8 mouse cellular contexts compared by ENCODE assay signal in genomic region chr19:32466478-32466877, GRCm38 (mm10). TPM values are rescaled to one million over a fixed set of nuclear protein-coding genes. Genes with fewer than 3 reads are reported as not detected.
DNase-seq lines count a peak whose midpoint lies in the region; ATAC-seq and TF ChIP-seq lines count a peak whose summit lies in the region.

Gene Rpl9-ps6 (minus strand): TSS chr19:32466578.

- no peak for TF ChIP-seq CTCF in kidney, postnatal 0 days (IDR thresholded peaks at IDR 0.05; ENCODE audit: low read depth)

- no peak within 1 kb of the TSS for H3K27ac ChIP-seq in kidney, postnatal 0 days
- H3K27ac ChIP-seq in embryonic facial prominence, embryonic 12.5 days, result no peak within 1 kb of the TSS
- no peak within 1 kb of the TSS for H3K27ac ChIP-seq in heart, embryonic 14.5 days (replicated peaks in 1 of 2; ENCODE audit: control insufficient read depth in 1 of 2, insufficient read depth in 1 of 2, low read depth in 2 of 2, low read length in 2 of 2)
- no peak within 1 kb of the TSS for H3K27ac ChIP-seq in neural tube, embryonic 13.5 days (replicated peaks)

- ATAC-seq in kidney, postnatal 0 days (replicated peaks; ENCODE audit: low FRiP score, low read depth), result no peak
- ATAC-seq in embryonic facial prominence, embryonic 12.5 days (ENCODE audit: insufficient number of reproducible peaks, insufficient read depth, low FRiP score, low TSS enrichment), result no peak
- ATAC-seq in heart, embryonic 14.5 days (ENCODE audit: insufficient number of reproducible peaks, insufficient read depth, low FRiP score, low read depth), result no peak
- no peak for ATAC-seq in neural tube, embryonic 13.5 days (ENCODE audit: low read depth)

- H3K9ac ChIP-seq in kidney, postnatal 0 days (ENCODE audit: low read depth, low read length), result no peak within 1 kb of the TSS
- no peak within 1 kb of the TSS for H3K9ac ChIP-seq in embryonic facial prominence, embryonic 12.5 days
- H3K9ac ChIP-seq in heart, embryonic 14.5 days (ENCODE audit: low read length), result no peak within 1 kb of the TSS
- no peak within 1 kb of the TSS for H3K9ac ChIP-seq in neural tube, embryonic 13.5 days

- H3K36me3 ChIP-seq in kidney, postnatal 0 days (ENCODE audit: insufficient read depth, low read length), result no peaks in the 10 kb centered on the region
- no peaks in the 10 kb centered on the region for H3K36me3 ChIP-seq in embryonic facial prominence, embryonic 12.5 days
- H3K36me3 ChIP-seq in heart, embryonic 14.5 days (ENCODE audit: control insufficient read depth, insufficient read depth, low read length), result no peaks in the 10 kb centered on the region
- H3K36me3 ChIP-seq in neural tube, embryonic 13.5 days, result no peaks in the 10 kb centered on the region

- no peaks in the 10 kb centered on the region for H3K9me3 ChIP-seq in kidney, postnatal 0 days (replicated peaks; ENCODE audit: low read length)
- H3K9me3 ChIP-seq in embryonic facial prominence, embryonic 12.5 days, result no peaks in the 10 kb centered on the region
- no peaks in the 10 kb centered on the region for H3K9me3 ChIP-seq in heart, embryonic 14.5 days (ENCODE audit: control insufficient read depth, low read length)
- no peaks in the 10 kb centered on the region for H3K9me3 ChIP-seq in neural tube, embryonic 13.5 days

- no peak within 1 kb of the TSS for H3K4me3 ChIP-seq in kidney, postnatal 0 days (replicated peaks; ENCODE audit: low read depth, low read length)
- no peak within 1 kb of the TSS for H3K4me3 ChIP-seq in embryonic facial prominence, embryonic 12.5 days
- H3K4me3 ChIP-seq in heart, embryonic 14.5 days (ENCODE audit: control insufficient read depth in 1 of 2, insufficient read depth in 1 of 2, low read depth in 1 of 2, low read length in 2 of 2), result no peak within 1 kb of the TSS
- no peak within 1 kb of the TSS for H3K4me3 ChIP-seq in neural tube, embryonic 13.5 days

- H3K27me3 ChIP-seq in kidney, postnatal 0 days (ENCODE audit: insufficient read depth, low read length), result no peaks in the 10 kb centered on the region
- no peaks in the 10 kb centered on the region for H3K27me3 ChIP-seq in embryonic facial prominence, embryonic 12.5 days
- H3K27me3 ChIP-seq in heart, embryonic 14.5 days (ENCODE audit: control insufficient read depth, insufficient read depth, low read length), result no peaks in the 10 kb centered on the region; the same call in 1 of the 2 replicates
- no peaks in the 10 kb centered on the region for H3K27me3 ChIP-seq in neural tube, embryonic 13.5 days

- H3K4me1 ChIP-seq in kidney, postnatal 0 days (replicated peaks; ENCODE audit: insufficient read depth, low read length), result no peaks in the 10 kb centered on the region
- no peaks in the 10 kb centered on the region for H3K4me1 ChIP-seq in embryonic facial prominence, embryonic 12.5 days
- H3K4me1 ChIP-seq in heart, embryonic 14.5 days (ENCODE audit: control insufficient read depth in 2 of 2, insufficient read depth in 2 of 2, low read length in 2 of 2), result no peaks in the 10 kb centered on the region
- no peaks in the 10 kb centered on the region for H3K4me1 ChIP-seq in neural tube, embryonic 13.5 days (replicated peaks)

- H3K4me2 ChIP-seq in kidney, postnatal 0 days (ENCODE audit: low read length), result no peak within 1 kb of the TSS
- H3K4me2 ChIP-seq in embryonic facial prominence, embryonic 12.5 days (replicated peaks), result no peak within 1 kb of the TSS
- H3K4me2 ChIP-seq in heart, embryonic 14.5 days (ENCODE audit: low read length), result no peak within 1 kb of the TSS
- H3K4me2 ChIP-seq in neural tube, embryonic 13.5 days, result no peak within 1 kb of the TSS

- DNase-seq in kidney, postnatal 0 days (ENCODE audit: low spot score), result no peak
- no peak for DNase-seq in kidney, postnatal 10 days
- DNase-seq in left cerebral cortex, postnatal 14 days (ENCODE audit: low spot score in 2 of 2), result no peak
- DNase-seq in cerebellum, adult 9-11 months, result no peak
- no peak for DNase-seq in kidney, postnatal 36 days

- 84% methylated on average over 5 of the region's 6 CpGs for WGBS in kidney, postnatal 0 days
- 82% methylated on average over 6 of the region's 6 CpGs for WGBS in embryonic facial prominence, embryonic 12.5 days
- 75% methylated on average over 5 of the region's 6 CpGs for WGBS in heart, embryonic 14.5 days
- 87% methylated on average over 6 of the region's 6 CpGs for WGBS in neural tube, embryonic 13.5 days

- intact Hi-C loops in left cerebral cortex, postnatal 14 days (cut with DNase I), result no loop called here

RNA-seq across cellular contexts. Expression of gene Rpl9-ps6, which starts in this region (rescaled TPM):
- 145 and 154 TPM in 2 replicates for polyA plus RNA-seq in kidney, postnatal 0 days (2015; fragmentation: Nextera tagmentation; extraction: Ambion mirVana)
- polyA plus RNA-seq in embryonic facial prominence, embryonic 12.5 days (2016; fragmentation: Nextera tagmentation; extraction: Ambion mirVana), result 79.9 and 82.6 TPM in 2 replicates
- 73.3 and 79.7 TPM in 2 replicates for polyA plus RNA-seq in heart, embryonic 14.5 days (2014; fragmentation: Nextera tagmentation; extraction: Ambion mirVana)
- 10 to 100 TPM; 21.6 to 24.0 TPM for total RNA-seq in left cerebral cortex, postnatal 14 days (2021)
- polyA plus RNA-seq in neural tube, embryonic 13.5 days (2015; fragmentation: Nextera tagmentation; extraction: Ambion mirVana), result 79.8 and 83.8 TPM in 2 replicates
